Mouse (Mus musculus) limb, embryonic 14.5 days (tissue): ENCODE data around the gene Gm3404. TPM values are rescaled to one million over a fixed set of nuclear protein-coding genes. Genes with fewer than 3 reads are reported as not detected.
"Not testable (repeated sequence)": the region's sequence is repeated elsewhere in the genome, so short reads cannot be mapped to it uniquely, and the experiment has no call there.

ENCODE experiments used
- ATAC-seq: fragments of 200-750 bp; cut with Nextera tagmentation; 2 replicates; pipeline ENCODE4 v1.8.0; 2017; ENCODE audit warnings: low read depth, moderate number of reproducible peaks, moderate TSS enrichment; ENCODE audit not compliant: low FRiP score
- DNase-seq: peaks from one replicate; pipeline ENCODE4 v3.0.0-alpha.2; 2015; ENCODE audit warnings: low spot score
- H3K27ac ChIP-seq: fragments of 300-500 bp; sonication (generic); replicated peaks from 2 replicates; pipeline ENCODE4 v1.5.1; 2014; ENCODE audit warnings: low read depth, mild to moderate bottlenecking, low read length, moderate library complexity, mixed read lengths
- H3K27me3 ChIP-seq: fragments of 300-500 bp; sonication (generic); 2 replicates; pipeline ENCODE4 v1.6.1; 2014; ENCODE audit warnings: low read length, mixed read lengths; ENCODE audit not compliant: control insufficient read depth, insufficient read depth
- H3K36me3 ChIP-seq: fragments of 300-500 bp; sonication (generic); 2 replicates; pipeline ENCODE4 v1.6.1; 2014; ENCODE audit warnings: mild to moderate bottlenecking, low read length, moderate library complexity, mixed read lengths; ENCODE audit not compliant: control insufficient read depth, insufficient read depth
- H3K4me1 ChIP-seq: fragments of 300-500 bp; sonication (generic); 2 replicates; pipeline ENCODE4 v1.6.1; 2014; ENCODE audit warnings: antibody characterized with exemption, low read length, mixed read lengths; ENCODE audit not compliant: control insufficient read depth, insufficient read depth
- H3K4me2 ChIP-seq: fragments of 300-500 bp; sonication (generic); replicated peaks from 2 replicates; pipeline ENCODE4 v1.6.1; 2014; ENCODE audit warnings: low read depth, mild to moderate bottlenecking, low read length, moderate library complexity; ENCODE audit not compliant: severe bottlenecking
- H3K4me3 ChIP-seq: fragments of 300-500 bp; sonication (generic); replicated peaks from 2 replicates; pipeline ENCODE4 v1.5.1; 2014; ENCODE audit warnings: low read length
- H3K9ac ChIP-seq: fragments of 300-500 bp; sonication (generic); 2 replicates; pipeline ENCODE4 v1.6.1; 2014; ENCODE audit warnings: mild to moderate bottlenecking, low read depth, low read length, moderate library complexity; ENCODE audit not compliant: severe bottlenecking
- H3K9me3 ChIP-seq: fragments of 300-500 bp; sonication (generic); 2 replicates; pipeline ENCODE4 v1.6.1; 2016; ENCODE audit warnings: low read length; ENCODE audit not compliant: control insufficient read depth
- WGBS: fragments of 180-500 bp; shearing (Covaris S2); extraction: QIAGEN DNeasy Blood & Tissue Kit; methylation state at CpG from one replicate; pipeline ENCODE4 v1.1.7; 2014; 5-methylcytosine and 5-hydroxymethylcytosine counted together
- polyA plus RNA-seq, 2 experiments: library from polyadenylated mRNA; depleted of rRNA in 1 of 2; stranded (reverse) in 1 of 2; unstranded in 1 of 2; fragments of >200 nt; fragmentation: Nextera tagmentation in 1 of 2; extraction: Ambion mirVana in 1 of 2; gene quantifications; 2 replicates each; pipeline versions ENCODE4 v1.2.1 to v1.2.3; 2012 to 2014

Gm3404 gene
- polyA plus RNA-seq (2012; rRNA removed): not detected in 2 replicates
- not detected in 2 replicates for polyA plus RNA-seq (2014; fragmentation: Nextera tagmentation; extraction: Ambion mirVana)

DNA sequence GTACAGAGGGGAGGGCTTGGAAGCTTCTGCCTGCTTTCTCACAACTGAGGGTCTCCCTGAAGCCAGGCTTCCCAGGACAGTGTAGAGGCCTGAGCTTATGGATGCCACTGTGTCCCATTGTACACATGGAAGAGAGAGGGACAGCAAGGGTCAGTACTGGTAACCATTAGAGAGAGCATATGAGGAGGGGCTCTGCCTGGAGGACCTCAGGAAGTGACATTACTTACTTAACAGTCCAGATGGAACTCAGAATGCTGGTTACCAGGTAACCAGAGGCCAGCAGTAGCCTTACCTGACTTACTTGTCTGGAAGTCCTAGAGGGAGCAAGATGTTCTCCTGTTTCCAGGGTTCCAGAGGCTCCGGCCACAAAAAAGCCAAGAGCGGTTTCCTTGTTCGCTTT lies at the start of gene Gm3404:
Gene Gm3404 (plus strand): TSS at position 301 of the 400 bp plus-strand sequence.
- WGBS: 100% methylated on average over 3 of the region's 3 CpGs

DNA sequence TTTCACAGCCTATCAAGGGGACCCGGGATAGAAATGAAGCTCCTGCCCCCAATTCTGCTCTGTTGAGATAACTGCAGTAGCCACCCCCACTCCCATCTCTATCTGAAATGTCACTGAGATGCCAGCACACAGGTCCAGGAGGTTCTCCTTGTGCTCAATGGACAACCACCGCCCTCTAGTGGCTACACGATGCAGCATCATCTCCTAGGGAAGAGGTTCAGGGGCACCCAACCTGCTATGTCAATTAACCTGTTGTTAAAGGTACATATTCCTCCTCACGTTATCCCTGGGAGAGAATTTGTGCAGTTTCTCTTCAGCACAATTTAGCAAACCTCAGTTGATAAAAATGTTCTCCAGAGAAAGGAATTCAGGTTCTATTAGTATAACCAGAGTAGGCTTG lies 46.0 kb upstream of the Gm3404 start:
- 10% methylated on average over 4 of the region's 4 CpGs for WGBS
- not testable (repeated sequence) for H3K4me2 ChIP-seq, H3K4me1 ChIP-seq, H3K9me3 ChIP-seq, H3K4me3 ChIP-seq, H3K27me3 ChIP-seq, H3K9ac ChIP-seq, DNase-seq, H3K36me3 ChIP-seq, ATAC-seq, H3K27ac ChIP-seq

More for the DNA sequence above, at the start of gene Gm3404:
- DNase-seq, H3K4me1 ChIP-seq, H3K27me3 ChIP-seq, ATAC-seq, H3K4me2 ChIP-seq, H3K9ac ChIP-seq, H3K36me3 ChIP-seq, H3K27ac ChIP-seq, H3K4me3 ChIP-seq, H3K9me3 ChIP-seq: not testable (repeated sequence)

DNA sequence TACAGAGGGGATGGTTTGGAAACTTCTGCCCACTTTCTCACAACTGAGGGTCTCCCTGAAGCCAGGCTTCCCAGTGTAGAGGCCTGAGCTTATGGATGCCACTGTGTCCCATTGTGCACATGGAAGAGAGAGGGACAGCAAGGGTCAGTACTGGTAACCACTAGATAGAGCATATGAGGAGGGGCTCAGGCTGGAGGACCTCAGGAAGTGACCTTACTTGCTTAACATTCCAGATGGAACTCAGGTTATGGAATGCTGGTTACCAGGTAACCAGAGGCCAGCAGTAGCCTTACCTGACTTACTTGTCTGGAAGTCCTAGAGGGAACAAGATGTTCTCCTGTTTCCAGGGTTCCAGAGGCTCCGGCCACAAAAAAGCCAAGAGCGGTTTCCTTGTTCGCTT lies 43.9 kb upstream of the Gm3404 start, which contains the start of gene Gm6408:
Gene Gm6408 (plus strand): TSS at position 301 of the 400 bp plus-strand sequence.
- WGBS: no CpG with 5 or more reads among the region's 3 CpGs
- H3K27me3 ChIP-seq, H3K4me2 ChIP-seq, H3K36me3 ChIP-seq, H3K9ac ChIP-seq, H3K4me3 ChIP-seq, DNase-seq, H3K4me1 ChIP-seq, H3K9me3 ChIP-seq, ATAC-seq, H3K27ac ChIP-seq: not testable (repeated sequence)

DNA sequence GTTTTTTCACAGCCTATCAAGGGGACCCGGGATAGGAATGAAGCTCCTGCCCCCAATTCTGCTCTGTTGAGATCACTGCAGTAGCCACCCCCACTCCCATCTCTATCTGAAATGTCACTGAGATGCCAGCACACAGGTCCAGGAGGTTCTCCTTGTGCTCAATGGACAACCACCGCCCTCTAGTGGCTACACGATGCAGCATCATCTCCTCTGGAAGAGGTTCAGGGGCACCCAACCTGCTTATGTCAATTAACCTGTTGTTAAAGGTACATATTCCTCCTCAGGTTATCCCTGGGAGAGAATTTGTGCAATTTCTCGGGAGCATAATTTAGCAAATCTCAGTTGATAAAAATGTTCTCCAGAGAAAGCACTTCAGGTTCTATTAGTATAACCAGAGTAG lies 36.6 kb upstream of the Gm3404 start:
- H3K4me2 ChIP-seq, H3K9ac ChIP-seq, H3K9me3 ChIP-seq, H3K27me3 ChIP-seq, H3K27ac ChIP-seq, DNase-seq, ATAC-seq, H3K36me3 ChIP-seq, H3K4me1 ChIP-seq, H3K4me3 ChIP-seq: not testable (repeated sequence)
- WGBS: 18% methylated on average over 2 of the region's 4 CpGs

DNA sequence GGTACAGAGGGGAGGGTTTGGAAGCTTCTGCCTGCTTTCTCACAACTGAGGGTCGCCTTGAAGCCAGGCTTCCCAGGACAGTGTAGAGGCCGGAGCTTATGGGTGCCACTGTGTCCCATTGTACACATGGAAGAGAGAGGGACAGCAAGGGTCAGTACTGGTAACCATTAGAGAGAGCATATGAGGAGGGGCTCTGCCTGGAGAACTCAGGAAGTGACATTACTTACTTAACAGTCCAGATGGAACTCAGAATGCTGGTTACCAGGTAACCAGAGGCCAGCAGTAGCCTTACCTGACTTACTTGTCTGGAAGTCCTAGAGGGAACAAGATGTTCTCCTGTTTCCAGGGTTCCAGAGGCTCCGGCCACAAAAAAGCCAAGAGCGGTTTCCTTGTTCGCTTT lies 34.5 kb upstream of the Gm3404 start, which contains the start of gene Gm6370:
Gene Gm6370 (plus strand): TSS at position 301 of the 400 bp plus-strand sequence.
- WGBS: no CpG with 5 or more reads among the region's 5 CpGs
- not testable (repeated sequence) for H3K4me1 ChIP-seq, H3K27me3 ChIP-seq, H3K9me3 ChIP-seq, H3K4me2 ChIP-seq, ATAC-seq, DNase-seq, H3K9ac ChIP-seq, H3K27ac ChIP-seq, H3K36me3 ChIP-seq, H3K4me3 ChIP-seq

DNA sequence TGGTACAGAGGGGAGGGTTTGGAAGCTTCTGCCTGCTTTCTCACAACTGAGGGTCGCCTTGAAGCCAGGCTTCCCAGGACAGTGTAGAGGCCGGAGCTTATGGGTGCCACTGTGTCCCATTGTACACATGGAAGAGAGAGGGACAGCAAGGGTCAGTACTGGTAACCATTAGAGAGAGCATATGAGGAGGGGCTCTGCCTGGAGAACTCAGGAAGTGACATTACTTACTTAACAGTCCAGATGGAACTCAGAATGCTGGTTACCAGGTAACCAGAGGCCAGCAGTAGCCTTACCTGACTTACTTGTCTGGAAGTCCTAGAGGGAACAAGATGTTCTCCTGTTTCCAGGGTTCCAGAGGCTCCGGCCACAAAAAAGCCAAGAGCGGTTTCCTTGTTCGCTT lies 23.5 kb upstream of the Gm3404 start, which contains the start of gene 4930449I24Rik:
Gene 4930449I24Rik (plus strand): TSS at position 301 of the 400 bp plus-strand sequence.
- not testable (repeated sequence) for H3K27ac ChIP-seq, H3K9me3 ChIP-seq, H3K4me2 ChIP-seq, H3K36me3 ChIP-seq, H3K9ac ChIP-seq, DNase-seq, H3K4me3 ChIP-seq, H3K4me1 ChIP-seq, H3K27me3 ChIP-seq, ATAC-seq
- WGBS: no CpG with 5 or more reads among the region's 5 CpGs

DNA sequence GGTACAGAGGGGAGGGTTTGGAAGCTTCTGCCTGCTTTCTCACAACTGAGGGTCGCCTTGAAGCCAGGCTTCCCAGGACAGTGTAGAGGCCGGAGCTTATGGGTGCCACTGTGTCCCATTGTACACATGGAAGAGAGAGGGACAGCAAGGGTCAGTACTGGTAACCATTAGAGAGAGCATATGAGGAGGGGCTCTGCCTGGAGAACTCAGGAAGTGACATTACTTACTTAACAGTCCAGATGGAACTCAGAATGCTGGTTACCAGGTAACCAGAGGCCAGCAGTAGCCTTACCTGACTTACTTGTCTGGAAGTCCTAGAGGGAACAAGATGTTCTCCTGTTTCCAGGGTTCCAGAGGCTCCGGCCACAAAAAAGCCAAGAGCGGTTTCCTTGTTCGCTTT lies 11.8 kb upstream of the Gm3404 start, which contains the start of gene Gm3402:
Gene Gm3402 (plus strand): TSS at position 301 of the 400 bp plus-strand sequence.
- not testable (repeated sequence) for H3K4me3 ChIP-seq, H3K27me3 ChIP-seq, DNase-seq, H3K4me2 ChIP-seq, H3K9me3 ChIP-seq, H3K4me1 ChIP-seq, ATAC-seq, H3K36me3 ChIP-seq, H3K27ac ChIP-seq, H3K9ac ChIP-seq
- WGBS: no CpG with 5 or more reads among the region's 5 CpGs

DNA sequence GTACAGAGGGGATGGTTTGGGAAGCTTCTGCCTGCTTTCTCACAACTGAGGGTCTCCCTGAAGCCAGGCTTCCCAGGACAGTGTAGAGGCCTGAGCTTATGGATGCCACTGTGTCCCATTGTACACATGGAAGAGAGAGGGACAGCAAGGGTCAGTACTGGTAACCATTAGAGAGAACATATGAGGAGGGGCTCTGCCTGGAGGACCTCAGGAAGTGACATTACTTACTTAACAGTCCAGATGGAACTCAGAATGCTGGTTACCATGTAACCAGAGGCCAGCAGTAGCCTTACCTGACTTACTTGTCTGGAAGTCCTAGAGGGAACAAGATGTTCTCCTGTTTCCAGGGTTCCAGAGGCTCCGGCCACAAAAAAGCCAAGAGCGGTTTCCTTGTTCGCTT lies 11.7 kb downstream of the Gm3404 start, which contains the start of gene Gm3409:
Gene Gm3409 (plus strand): TSS at position 301 of the 400 bp plus-strand sequence.
- ATAC-seq, H3K9me3 ChIP-seq, H3K27ac ChIP-seq, H3K36me3 ChIP-seq, H3K4me1 ChIP-seq, H3K4me3 ChIP-seq, DNase-seq, H3K9ac ChIP-seq, H3K4me2 ChIP-seq, H3K27me3 ChIP-seq: not testable (repeated sequence)
- WGBS: 80% methylated on average over 2 of the region's 3 CpGs
